Mouse (Mus musculus) CH12.LX (cell line): ENCODE measurements at regions not wholly inside any gene's neighbourhood (a gene's known extent, or its start where the extent isn't known, plus 50 kb on each side); places are given as distances from the start of the nearest gene placed in this dataset.

ENCODE experiments used
- DNase-seq: peaks from one replicate; pipeline ENCODE4 v3.0.0-alpha.2; 2013; ENCODE audit errors: extremely low read depth
- H3K27ac ChIP-seq: 2 replicates; pipeline ENCODE4 v1.5.1; 2012; ENCODE audit warnings: low read depth, mild to moderate bottlenecking, control low read depth, moderate library complexity; ENCODE audit not compliant: insufficient read depth
- H3K27me3 ChIP-seq: replicated peaks from 2 replicates; pipeline ENCODE3; 2012; ENCODE audit warnings: inconsistent platforms
- H3K36me3 ChIP-seq, 2 experiments: replicated peaks in 1 of 2; 2 replicates each; pipeline versions ENCODE3 to v1.6.1; 2012; ENCODE audit warnings: inconsistent platforms in 1 of 2, low read length in 1 of 2, mild to moderate bottlenecking in 1 of 2, mixed read lengths in 1 of 2, moderate library complexity in 1 of 2; ENCODE audit not compliant: control insufficient read depth in 1 of 2, insufficient read depth in 1 of 2
- H3K4me1 ChIP-seq, 2 experiments: 2 replicates each; pipeline ENCODE4 v1.6.1; 2012; ENCODE audit warnings: inconsistent platforms in 1 of 2, moderate library complexity in 1 of 2; ENCODE audit not compliant: insufficient read depth in 2 of 2, control insufficient read depth in 1 of 2
- H3K4me2 ChIP-seq: 2 replicates; pipeline ENCODE4 v1.6.1; 2012; ENCODE audit warnings: low read depth, mild to moderate bottlenecking, control low read depth; ENCODE audit not compliant: poor library complexity, insufficient read depth, severe bottlenecking
- H3K4me3 ChIP-seq, 3 experiments: fragments of 150-350 bp in 1 of 3; sonication (generic) in 1 of 3; replicated peaks in 1 of 3; 2 replicates each; pipeline versions ENCODE3 to v1.5.1; 2011 to 2012; ENCODE audit warnings: low read depth in 2 of 3, low read length in 2 of 3, mild to moderate bottlenecking in 2 of 3, moderate library complexity in 2 of 3, control low read depth in 1 of 3, improper control_type of control experiment in 1 of 3, inconsistent platforms in 1 of 3, mixed read lengths in 1 of 3; ENCODE audit not compliant: poor library complexity in 1 of 3
- H3K79me2 ChIP-seq: replicated peaks from 2 replicates; pipeline ENCODE4 v1.6.1; 2012; ENCODE audit warnings: mild to moderate bottlenecking, moderate library complexity; ENCODE audit not compliant: control insufficient read depth, poor library complexity, insufficient read depth, severe bottlenecking; ENCODE audit errors: extremely low read depth
- H3K9ac ChIP-seq: 2 replicates; pipeline ENCODE4 v1.6.1; 2012; ENCODE audit warnings: low read depth, mild to moderate bottlenecking, control low read depth, moderate library complexity; ENCODE audit not compliant: insufficient read depth
- H3K9me3 ChIP-seq: replicated peaks from 2 replicates; pipeline ENCODE3; 2012; ENCODE audit warnings: low read length, inconsistent platforms, mixed read lengths
- BHLHE40 ChIP-seq: IDR thresholded peaks from 2 replicates; pipeline ENCODE4 v1.6.1; 2011; ENCODE audit warnings: mild to moderate bottlenecking, low read depth, low read length, improper control_type of control experiment
- CHD1 ChIP-seq: IDR thresholded peaks from 2 replicates; pipeline ENCODE4 v1.6.1; 2012; ENCODE audit warnings: low read depth, low read length, improper control_type of control experiment, inconsistent platforms
- CHD2 ChIP-seq: IDR thresholded peaks from 2 replicates; pipeline ENCODE4 v1.6.1; 2011; ENCODE audit warnings: low read length, improper control_type of control experiment
- EP300 ChIP-seq: IDR thresholded peaks from 2 replicates; pipeline ENCODE4 v1.6.1; 2011; ENCODE audit warnings: low read length, improper control_type of control experiment
- ETS1 ChIP-seq: conservative IDR thresholded peaks from 2 replicates; pipeline ENCODE4 v1.6.1; 2012; ENCODE audit warnings: low read depth, mild to moderate bottlenecking, inconsistent platforms, low read length, improper control_type of control experiment, moderate library complexity
- IRF4 ChIP-seq: IDR thresholded peaks from 2 replicates; pipeline ENCODE4 v1.6.1; 2014; ENCODE audit warnings: low read depth, mild to moderate bottlenecking, inconsistent platforms, low read length, improper control_type of control experiment
- JUN ChIP-seq: IDR thresholded peaks from 2 replicates; pipeline ENCODE4 v1.6.1; 2011; ENCODE audit warnings: low read depth, mild to moderate bottlenecking, low read length, improper control_type of control experiment, moderate library complexity; ENCODE audit not compliant: insufficient read depth
- JUND ChIP-seq: conservative IDR thresholded peaks from 2 replicates; pipeline ENCODE4 v1.6.1; 2011; ENCODE audit warnings: low read depth, low read length, improper control_type of control experiment
- MAFK ChIP-seq: IDR thresholded peaks from 2 replicates; pipeline ENCODE4 v1.6.1; 2011; ENCODE audit warnings: low read length, improper control_type of control experiment; ENCODE audit not compliant: insufficient replicate concordance
- MAX ChIP-seq: IDR thresholded peaks from 2 replicates; pipeline ENCODE4 v1.6.1; 2011; ENCODE audit warnings: low read length, improper control_type of control experiment
- MXI1 ChIP-seq: IDR thresholded peaks from 2 replicates; pipeline ENCODE4 v1.6.1; 2011; ENCODE audit warnings: mild to moderate bottlenecking, low read depth, low read length, improper control_type of control experiment
- RAD21 ChIP-seq: IDR thresholded peaks from 2 replicates; pipeline ENCODE4 v1.6.1; 2011; ENCODE audit warnings: low read depth, mild to moderate bottlenecking, low read length, improper control_type of control experiment, moderate library complexity
- SMC3 ChIP-seq: IDR thresholded peaks from 2 replicates; pipeline ENCODE4 v1.6.1; 2011; ENCODE audit warnings: low read depth, low read length, improper control_type of control experiment
- TCF12 ChIP-seq: IDR thresholded peaks from 2 replicates; pipeline ENCODE4 v1.6.1; 2014; ENCODE audit warnings: low read depth, mild to moderate bottlenecking, inconsistent platforms, low read length, improper control_type of control experiment
- USF2 ChIP-seq: conservative IDR thresholded peaks from 2 replicates; pipeline ENCODE4 v1.6.1; 2011; ENCODE audit warnings: low read depth, low read length, improper control_type of control experiment
- ZC3H11A ChIP-seq: IDR thresholded peaks from 2 replicates; pipeline ENCODE4 v1.6.1; 2012; ENCODE audit warnings: low read depth, mild to moderate bottlenecking, inconsistent platforms, low read length, improper control_type of control experiment
- dilution Hi-C: fragments of 300-500 bp; cut with MboI; formaldehyde crosslinking; loops from 2 replicates; pipeline ENCODE4 v1.14.3; 2020; ENCODE audit warnings: low sequenced_read_pairs; ENCODE audit not compliant: extremely low pct_unique_long_range_greater_than_20kb, extremely low pct_ligation_motif_present
- in situ Hi-C: fragments of 300-500 bp; cut with MboI; formaldehyde crosslinking; loops from 3 replicates; pipeline ENCODE4 v1.14.3; 2019; ENCODE audit warnings: low sequenced_read_pairs, low pct_ligation_motif_present, low pct_unique_long_range_greater_than_20kb, mixed read lengths

GRCm38 (mm10) chr17:4640555-4640954, 353.6 kb upstream of the Arid1b start:
- H3K27ac ChIP-seq, result no peak overlapping the region
- no peak for DNase-seq
- no peak overlapping the region for H3K4me2 ChIP-seq
- H3K9me3 ChIP-seq, result no peaks in the 10 kb centered on the region
- dilution Hi-C loops, result no loop called here
- in situ Hi-C loops, result no loop called here
- H3K79me2 ChIP-seq, result no peaks in the 10 kb centered on the region
- H3K27me3 ChIP-seq, result no peaks in the 10 kb centered on the region
- TF ChIP-seq MXI1, result no peak
- H3K4me1 ChIP-seq, result peaks cover 0 to 5% of the 10 kb centered on the region in 2 experiments; a peak in 3 of 4 replicates
- no peaks in the 10 kb centered on the region for H3K36me3 ChIP-seq
- no peak overlapping the region for H3K4me3 ChIP-seq
- H3K9ac ChIP-seq, result no peak overlapping the region

GRCm38 (mm10) chr17:4641166-4641565, 353.0 kb upstream of the Arid1b start:
- no peak overlapping the region for H3K4me2 ChIP-seq
- no peak overlapping the region for H3K9ac ChIP-seq
- peaks cover 0 to 5% of the 10 kb centered on the region in 2 experiments; a peak in 3 of 4 replicates for H3K4me1 ChIP-seq
- no peaks in the 10 kb centered on the region for H3K9me3 ChIP-seq
- dilution Hi-C loops (no loop called here), in situ Hi-C loops (no loop called here)
- DNase-seq, result no peak
- no peaks in the 10 kb centered on the region for H3K36me3 ChIP-seq
- H3K79me2 ChIP-seq, result no peaks in the 10 kb centered on the region
- no peak overlapping the region for H3K27ac ChIP-seq
- H3K4me3 ChIP-seq, result no peak overlapping the region
- no peak for TF ChIP-seq RAD21
- no peak for TF ChIP-seq MAFK
- no peak for TF ChIP-seq CHD1
- TF ChIP-seq JUND, result no peak
- no peak for TF ChIP-seq CHD2
- TF ChIP-seq SMC3, result no peak
- no peak for TF ChIP-seq MAX
- TF ChIP-seq EP300, result no peak
- TF ChIP-seq MXI1, result no peak
- TF ChIP-seq JUN, result no peak
- no peak for TF ChIP-seq BHLHE40
- no peak for TF ChIP-seq ETS1
- TF ChIP-seq ZC3H11A, result no peak
- no peak for TF ChIP-seq USF2
- TF ChIP-seq TCF12, result no peak
- no peak for TF ChIP-seq IRF4
- H3K27me3 ChIP-seq, result no peaks in the 10 kb centered on the region
